ENCODE assay signal across 12 mouse cellular contexts in the genomic region with DNA sequence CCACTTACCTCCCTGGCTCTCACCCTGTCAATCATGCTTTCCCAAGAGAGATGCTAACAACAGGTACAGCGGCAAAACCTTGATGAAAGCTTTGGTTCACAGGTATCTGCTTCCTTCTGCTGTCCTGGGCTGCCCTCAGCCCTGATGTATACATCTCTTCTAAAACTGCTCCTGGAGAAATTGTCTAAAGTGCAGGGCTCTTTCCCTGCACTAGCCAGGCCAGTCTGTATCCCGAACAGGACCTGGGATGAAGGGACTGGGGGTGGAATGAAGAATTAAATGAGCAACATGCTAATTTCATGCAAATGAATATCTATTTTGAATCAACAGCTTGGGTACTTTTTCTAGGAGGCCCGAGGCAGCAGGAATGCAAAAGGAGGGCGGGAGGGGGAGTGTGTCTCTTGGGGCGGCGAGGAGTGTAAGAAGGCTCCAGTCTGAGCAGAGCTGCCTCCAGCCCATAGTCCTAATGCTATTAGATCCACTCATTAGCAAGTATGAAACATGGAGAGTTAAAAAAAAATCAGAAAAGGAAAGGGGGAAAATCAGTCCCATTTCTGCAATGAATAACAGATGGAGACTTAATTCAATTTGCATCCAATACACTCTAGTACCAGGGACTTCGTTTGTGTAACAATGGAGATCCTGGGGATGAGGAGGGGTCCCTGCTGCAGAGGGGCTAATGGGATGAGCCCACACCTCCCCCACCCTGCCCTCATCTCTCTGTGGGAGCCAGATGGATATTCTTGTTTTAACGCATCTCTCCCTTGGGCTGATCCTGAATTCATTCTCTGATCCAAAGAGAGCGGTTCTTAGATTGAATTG.
A peak's percentile ranks its signal among the peaks of the same experiment; 100 is the strongest.
DNase-seq lines count a peak whose midpoint lies in the region; ATAC-seq and TF ChIP-seq lines count a peak whose summit lies in the region.
"Had no signal": no experiment of that assay in that cellular context is flagged by ENCODE, and none has a peak within 500 bp of the region (broad histone marks: within the 10 kb centered on the region; RNA-seq: fewer than 3 reads in every experiment).

No protein-coding gene starts in this region.

- H3K9me3 ChIP-seq in forebrain, postnatal 0 days (ENCODE audit: low read length) = no peaks in the 10 kb centered on the region
- H3K9me3 ChIP-seq in midbrain, embryonic 15.5 days = no peaks in the 10 kb centered on the region
- H3K9me3 ChIP-seq: limb, embryonic 15.5 days had no signal

- DNase-seq in layer of hippocampus, adult 2 months (ENCODE audit: low spot score in 2 of 2) = peak in 1 of 2 experiments; percentile 29
- DNase-seq in layer of hippocampus, adult 9-10 months (ENCODE audit: low spot score) = no peak
- peak; percentile 26 for DNase-seq in ZHBTc4 (ENCODE audit: low read depth, low spot score)
- peak; percentile 56 for DNase-seq in forebrain, postnatal 0 days
- DNase-seq in cerebellum, adult 8-10 months = no peak
- no peak for DNase-seq in gastrocnemius, postnatal 25 days
- DNase-seq in thymus, postnatal 4 days = no peak
- DNase-seq: cerebellum, adult 9-11 months; gastrocnemius, postnatal 14 days; thymus, adult 2 months had no signal

- ATAC-seq in forebrain, postnatal 0 days = peak; percentile 71
- ATAC-seq in midbrain, embryonic 15.5 days (replicated peaks) = peak; percentile 76

- H3K4me1 ChIP-seq in forebrain, postnatal 0 days (ENCODE audit: insufficient read depth) = no peaks in the 10 kb centered on the region
- peaks cover 19% of the 10 kb centered on the region for H3K4me1 ChIP-seq in midbrain, embryonic 15.5 days

- H3K27ac ChIP-seq in layer of hippocampus, adult 2 months = peak overlapping the region; percentile 32; the same call in 1 of the 2 replicates
- peak overlapping the region; percentile 68 for H3K27ac ChIP-seq in forebrain, postnatal 0 days (ENCODE audit: low read depth, low read length)
- peak overlapping the region; percentile 37 for H3K27ac ChIP-seq in midbrain, embryonic 15.5 days
- H3K27ac ChIP-seq: limb, embryonic 15.5 days had no signal

- WGBS in forebrain, postnatal 0 days = 14% methylated on average over 9 of the region's 9 CpGs
- WGBS in midbrain, embryonic 15.5 days = 6% methylated on average over 9 of the region's 9 CpGs

- no peak for TF ChIP-seq CTCF in layer of hippocampus, adult 2 months (conservative IDR thresholded peaks at IDR 0.05)
- no peak for TF ChIP-seq CTCF in forebrain, postnatal 0 days (IDR thresholded peaks at IDR 0.05; ENCODE audit: low read depth)

- H3K9ac ChIP-seq in forebrain, postnatal 0 days = no peak overlapping the region
- H3K9ac ChIP-seq in midbrain, embryonic 15.5 days = no peak overlapping the region
- H3K9ac ChIP-seq: limb, embryonic 15.5 days had no signal

- H3K36me3 ChIP-seq in forebrain, postnatal 0 days (ENCODE audit: insufficient read depth) = no peaks in the 10 kb centered on the region
- no peaks in the 10 kb centered on the region for H3K36me3 ChIP-seq in midbrain, embryonic 15.5 days (replicated peaks)
- H3K36me3 ChIP-seq: limb, embryonic 15.5 days had no signal

- peak overlapping the region; percentile 25 for H3K4me2 ChIP-seq in forebrain, postnatal 0 days (ENCODE audit: low read depth)
- peak overlapping the region; percentile 6; the same call in 1 of the 2 replicates for H3K4me2 ChIP-seq in midbrain, embryonic 15.5 days
- H3K4me2 ChIP-seq: limb, embryonic 15.5 days had no signal

- no peak overlapping the region for H3K4me3 ChIP-seq in layer of hippocampus, adult 2 months
- H3K4me3 ChIP-seq in forebrain, postnatal 0 days (ENCODE audit: low read depth, low read length) = no peak overlapping the region
- H3K4me3 ChIP-seq in midbrain, embryonic 15.5 days = no peak overlapping the region
- H3K4me3 ChIP-seq: limb, embryonic 15.5 days had no signal

- no peaks in the 10 kb centered on the region; the same call in 1 of the 2 replicates for H3K27me3 ChIP-seq in forebrain, postnatal 0 days (ENCODE audit: insufficient read depth, low read length)
- no peaks in the 10 kb centered on the region for H3K27me3 ChIP-seq in midbrain, embryonic 15.5 days (replicated peaks)
- H3K27me3 ChIP-seq: limb, embryonic 15.5 days had no signal

Comparison
In these comparisons a context has a peak if more than half of its experiments do, and no peak if none do; other contexts are left out.
1. DNase-seq: peak in ZHBTc4 (single experiment) and forebrain, postnatal 0 days (single experiment); none in layer of hippocampus, adult 9-10 months (single experiment), cerebellum, adult 8-10 months (single experiment), gastrocnemius, postnatal 25 days (single experiment) and thymus, postnatal 4 days (single experiment).
2. Peak in every context shown above with its lines, with median percentiles within 50 percentile points of each other: H3K27ac ChIP-seq.